Mouse (Mus musculus) adrenal gland, postnatal 14 days (tissue): ENCODE data around the gene Cnih3. TPM values are rescaled to one million over a fixed set of nuclear protein-coding genes. Genes with fewer than 3 reads are reported as not detected.

Source experiments
- DNase-seq: peaks from one replicate; pipeline ENCODE4 v3.0.0; 2021; ENCODE audit warnings: mixed read lengths
- total RNA-seq: library from RNA; stranded (reverse); gene quantifications from 2 replicates; pipeline ENCODE4 v1.2.3, GENCODE M21; 2021

Gene Cnih3
- total RNA-seq, 1 experiment from 2014 or later, result not detected

DNA sequence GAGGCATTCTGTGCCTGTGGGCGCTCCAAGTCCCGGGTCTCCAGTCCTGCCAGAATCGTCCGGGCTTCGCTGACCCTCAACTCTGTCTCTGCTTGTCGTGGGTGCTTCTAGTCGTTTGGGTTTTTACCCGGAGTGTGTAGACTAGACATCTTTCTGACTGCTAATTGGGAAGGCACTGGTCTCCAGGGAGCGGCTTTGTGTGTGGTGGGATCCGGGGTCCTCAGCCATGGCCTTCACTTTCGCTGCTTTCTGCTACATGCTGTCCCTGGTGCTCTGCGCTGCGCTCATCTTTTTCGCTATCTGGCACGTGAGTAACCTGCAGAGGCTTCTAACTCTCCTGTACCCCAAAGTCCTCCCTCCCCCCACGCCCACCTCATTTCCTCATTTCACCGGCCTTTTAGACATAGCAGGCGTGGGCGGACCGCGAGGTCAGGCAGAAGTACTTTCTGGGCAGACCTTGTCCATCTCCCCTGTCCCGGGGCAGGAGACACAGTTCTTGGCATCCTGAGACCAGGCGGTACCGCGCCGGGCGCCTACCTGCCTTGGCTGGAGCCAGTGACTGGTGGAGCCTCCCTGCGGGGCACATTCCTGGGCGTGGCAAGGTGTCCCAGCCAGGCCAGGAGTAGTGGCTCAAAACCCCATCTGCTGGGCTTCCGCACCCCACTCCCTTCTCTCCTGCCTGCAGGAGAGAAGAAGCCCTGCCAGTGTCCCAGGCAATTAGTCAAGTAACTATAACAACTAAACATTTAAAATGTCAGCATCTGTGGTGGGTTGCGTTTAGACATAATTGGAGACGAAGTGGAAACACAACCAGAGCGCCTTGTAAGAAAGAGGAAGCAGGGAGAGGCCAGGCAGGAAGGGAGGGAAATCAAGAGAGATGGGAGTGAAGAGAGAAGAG lies 1.0 kb downstream of the Cnih3 start:
- peak; percentile 23 for DNase-seq

DNA sequence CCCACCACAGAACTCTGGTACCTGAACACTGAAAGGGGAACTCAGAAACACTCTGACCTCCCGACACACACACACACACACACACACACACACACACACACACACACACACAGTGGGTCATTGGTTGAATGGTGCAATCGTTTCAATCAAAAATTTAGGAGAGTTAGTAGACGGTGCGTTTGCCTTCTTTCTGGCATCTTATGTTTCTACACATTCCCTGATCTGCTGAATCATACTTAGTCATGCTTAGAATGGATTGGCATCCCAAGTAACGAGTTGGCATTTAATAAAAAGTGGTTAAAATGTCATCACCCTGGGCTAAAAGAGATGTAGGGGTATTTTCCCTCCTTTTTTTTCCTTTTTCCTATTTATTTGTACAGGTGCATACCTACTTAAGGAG lies 3.3 kb downstream of the Cnih3 start:
- DNase-seq, result no peak

DNA sequence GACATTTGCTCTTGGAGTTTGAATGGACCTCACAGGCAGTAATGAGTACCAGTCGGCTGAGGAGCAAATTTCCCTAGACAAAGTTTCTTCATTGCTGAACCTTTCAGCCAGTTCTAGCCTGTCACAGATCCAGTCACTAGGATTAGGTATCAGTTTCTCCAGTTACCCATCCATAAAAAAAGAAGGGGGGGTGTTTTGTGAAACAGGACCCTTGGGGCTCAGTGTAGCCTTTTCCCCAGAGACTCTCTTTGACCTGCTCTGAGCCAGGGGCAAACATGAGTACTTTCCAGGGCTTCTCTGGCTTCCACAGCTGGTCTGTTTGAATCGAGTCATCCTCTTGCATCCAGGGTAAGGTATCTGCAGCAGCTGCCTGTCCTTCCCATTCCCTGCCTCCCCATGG lies 5.4 kb downstream of the Cnih3 start:
- no peak for DNase-seq

DNA sequence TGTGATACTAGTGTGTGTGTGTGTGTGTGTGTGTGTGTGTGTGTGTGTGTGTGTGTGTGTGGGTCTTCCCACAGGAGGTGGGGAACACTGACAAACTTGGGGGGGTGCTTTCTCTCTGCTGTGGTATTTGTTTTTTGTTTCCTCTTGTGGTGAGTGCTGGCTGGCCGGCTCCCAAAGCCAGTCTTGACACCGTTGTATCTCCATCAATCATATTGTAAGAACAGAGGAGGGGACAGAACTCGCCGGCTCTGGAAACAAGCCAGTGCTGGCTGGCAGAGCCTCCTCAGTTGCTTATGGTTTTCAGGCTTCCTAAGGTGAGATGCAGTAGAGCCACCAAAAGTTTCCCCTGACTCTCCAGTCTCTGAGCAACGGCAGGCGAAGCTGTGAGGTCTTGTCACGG lies 6.1 kb downstream of the Cnih3 start:
- DNase-seq, result peak; percentile 26

DNA sequence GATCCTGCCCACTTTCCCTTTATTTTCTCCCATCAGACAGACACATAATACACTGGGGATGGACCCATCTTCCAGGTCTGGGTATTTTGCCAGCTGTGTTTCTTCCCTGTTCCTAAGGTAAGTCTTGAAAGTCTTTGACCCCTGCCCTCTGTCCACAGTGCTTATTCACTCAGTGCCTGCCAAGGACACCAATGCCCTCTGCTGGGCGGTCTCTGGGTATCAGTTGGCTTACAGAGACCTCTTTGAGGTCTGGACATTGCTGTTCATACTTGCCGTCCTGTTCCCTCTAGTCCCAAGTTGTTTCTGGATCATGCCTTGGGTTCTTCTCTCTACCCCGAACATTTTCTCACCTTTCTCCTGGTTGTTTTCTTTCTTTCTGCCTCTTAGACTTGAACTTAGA lies 8.3 kb downstream of the Cnih3 start:
- DNase-seq, result no peak

DNA sequence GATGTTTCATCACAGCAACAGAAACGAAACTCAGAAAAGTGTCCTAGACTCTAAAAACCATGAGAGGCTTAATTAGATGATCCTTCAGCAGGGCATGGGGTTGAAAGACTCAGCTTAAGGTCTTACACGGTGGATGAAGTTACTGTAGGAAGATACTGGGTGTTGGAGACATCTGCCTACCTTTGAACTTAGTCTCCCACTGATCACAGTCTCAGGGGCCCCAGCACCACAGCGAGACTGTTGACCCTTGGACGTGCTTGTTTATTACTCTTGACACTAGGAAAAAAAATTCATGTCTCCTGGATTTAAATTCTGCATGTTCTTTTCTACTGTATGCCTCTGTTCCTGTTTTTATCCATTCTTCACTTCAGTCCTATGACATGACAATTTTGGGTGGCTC lies 11.6 kb downstream of the Cnih3 start:
- DNase-seq, result no peak

DNA sequence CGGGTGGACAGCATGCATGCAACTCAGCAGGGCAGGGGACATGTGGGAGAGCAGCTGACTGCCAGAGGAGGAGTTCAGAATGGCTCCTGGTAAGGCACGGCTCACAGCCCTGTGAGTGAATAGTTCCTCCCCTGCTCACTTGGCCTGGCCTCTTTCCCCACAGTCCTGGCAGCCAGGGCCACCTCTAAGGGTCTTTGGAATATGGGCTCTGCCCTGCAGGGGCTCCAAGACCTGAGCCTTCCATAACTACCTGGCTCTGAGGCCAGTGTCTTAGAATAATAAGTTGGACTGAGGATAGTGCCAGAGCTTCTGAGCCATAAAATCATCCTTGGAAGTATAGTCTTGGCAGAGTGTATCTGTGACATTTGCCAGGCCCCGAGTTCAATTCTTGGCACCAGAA lies 12.9 kb downstream of the Cnih3 start:
- DNase-seq, result no peak

DNA sequence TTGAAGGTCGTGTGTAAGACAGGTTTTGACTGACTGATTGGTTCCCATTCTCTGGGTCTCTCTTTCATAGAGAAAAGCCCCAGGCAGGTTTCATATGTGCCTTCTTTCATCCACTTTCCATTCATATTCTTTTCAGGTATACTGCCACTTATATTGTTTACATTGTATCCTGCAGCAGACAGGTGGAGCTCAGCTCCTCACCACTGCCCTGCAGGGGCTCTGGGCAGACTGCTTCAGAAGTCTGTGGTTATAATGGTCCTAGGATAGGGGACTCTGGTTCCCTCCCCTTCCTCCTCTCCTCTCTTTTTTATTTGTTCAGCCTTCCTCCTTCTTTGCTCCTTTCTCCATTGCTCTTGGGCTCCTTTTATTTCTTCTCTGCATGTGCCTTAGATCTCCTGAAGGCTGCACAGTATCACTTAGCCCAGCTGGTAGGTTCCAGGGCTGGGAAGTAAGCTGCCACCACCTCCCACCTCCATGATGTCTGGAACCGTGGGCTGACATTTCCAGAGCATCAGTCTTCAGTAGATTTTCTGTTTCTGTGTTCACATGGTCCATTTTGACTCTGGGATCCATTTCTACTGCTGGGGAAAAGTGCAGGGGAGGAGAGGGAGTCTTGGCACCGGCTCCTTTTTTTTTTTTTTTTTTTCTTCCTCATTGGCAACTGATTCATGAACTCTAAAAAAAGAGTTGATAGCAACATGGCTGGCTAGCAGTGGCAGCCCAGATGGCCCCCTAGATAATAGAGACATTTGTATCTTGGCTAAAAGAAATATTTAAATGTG lies 16.6 kb downstream of the Cnih3 start:
- no peak for DNase-seq

DNA sequence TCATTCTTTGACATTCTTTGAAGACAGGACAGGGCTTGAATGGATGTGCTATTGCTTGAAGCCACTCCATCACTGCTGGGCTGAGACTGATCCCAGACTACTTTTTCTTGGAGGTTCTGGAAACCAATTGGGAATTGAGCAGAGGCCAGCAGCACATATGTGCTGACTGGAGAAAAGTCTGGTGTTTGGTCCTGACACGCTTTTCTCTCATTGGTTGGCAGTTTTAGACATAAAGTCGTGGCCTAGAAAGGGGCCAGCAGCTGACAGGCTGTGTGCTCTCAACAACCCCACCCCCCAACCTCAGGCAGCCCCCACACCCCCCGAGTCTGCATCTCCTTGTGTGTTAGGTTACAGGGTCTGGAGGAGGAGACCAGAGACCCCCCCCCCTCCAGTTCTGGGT lies 17.9 kb downstream of the Cnih3 start:
- no peak for DNase-seq

DNA sequence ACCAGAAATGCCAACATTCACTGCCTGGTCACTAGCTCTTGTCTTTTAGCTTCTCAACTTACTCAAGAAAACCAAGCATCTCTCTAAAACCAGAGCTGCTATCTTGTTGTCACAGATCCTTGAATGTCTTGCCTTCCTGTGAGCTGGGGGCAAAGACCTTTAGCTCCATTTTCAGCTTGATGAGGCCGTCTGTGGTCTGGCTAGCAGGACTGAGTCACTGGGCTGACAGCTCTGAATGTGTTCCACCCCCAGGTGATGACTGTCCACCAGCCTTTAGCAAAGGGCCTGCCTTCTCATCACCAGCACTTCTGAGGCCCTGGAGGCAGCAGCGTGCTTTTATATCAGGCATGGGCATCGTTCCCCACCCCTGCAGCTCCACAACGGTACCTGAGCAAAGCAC lies 18.8 kb downstream of the Cnih3 start:
- no peak for DNase-seq

DNA sequence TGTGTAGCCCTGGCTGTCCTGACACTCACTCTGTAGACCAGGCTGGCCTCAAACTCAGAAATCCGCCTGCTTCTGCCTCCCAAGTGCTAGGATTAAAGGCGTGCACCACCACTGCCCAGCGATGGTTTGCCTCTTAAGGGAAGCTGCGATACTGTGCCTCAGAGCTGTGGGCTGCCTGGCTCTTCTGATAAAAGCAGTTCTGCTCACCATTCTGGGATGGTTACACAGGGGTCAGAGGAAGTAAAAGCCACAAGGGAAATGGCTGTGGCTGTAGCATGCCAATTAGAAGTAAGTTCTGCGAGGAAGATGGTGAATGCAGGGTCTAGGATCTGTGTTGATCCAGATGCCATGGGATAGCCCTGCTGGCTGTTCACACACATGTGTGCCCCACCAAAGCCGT lies 19.9 kb downstream of the Cnih3 start:
- DNase-seq, result no peak

DNA sequence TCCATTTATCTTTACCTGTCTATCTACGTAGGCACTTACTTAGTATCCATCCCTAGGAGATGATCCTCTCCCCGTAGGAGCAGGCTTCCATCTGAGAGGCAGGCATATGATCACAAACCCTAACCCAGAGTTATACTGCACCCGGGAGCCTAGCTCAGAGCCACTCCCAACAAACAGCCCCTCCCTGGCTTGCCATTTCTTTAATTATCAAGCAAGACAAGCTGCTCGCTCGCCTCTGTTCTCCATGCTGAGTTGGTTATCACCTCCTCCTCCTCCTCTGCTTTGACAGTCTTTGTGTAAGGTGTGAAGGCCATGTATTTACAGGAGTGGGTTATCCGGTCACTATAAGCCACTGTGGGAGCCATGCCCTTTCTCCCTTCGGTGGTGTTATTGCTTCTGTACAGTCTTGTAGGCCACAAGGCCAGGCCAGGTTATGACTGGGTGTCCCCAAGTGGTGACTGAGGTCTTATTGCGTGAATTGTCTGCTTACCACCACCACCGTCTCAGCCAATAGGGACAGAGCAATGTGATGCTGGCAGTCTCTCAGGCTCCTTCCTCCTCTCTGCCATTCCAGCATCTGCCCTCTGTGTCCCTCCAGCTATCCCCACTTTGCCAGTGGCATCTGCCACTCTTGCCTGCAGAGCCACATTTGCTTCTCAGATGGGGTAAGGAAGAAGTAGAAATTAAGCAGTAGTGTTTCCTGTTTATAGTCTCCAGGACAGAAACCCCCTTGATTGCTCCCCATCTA lies 22.4 kb downstream of the Cnih3 start:
- DNase-seq, result no peak

DNA sequence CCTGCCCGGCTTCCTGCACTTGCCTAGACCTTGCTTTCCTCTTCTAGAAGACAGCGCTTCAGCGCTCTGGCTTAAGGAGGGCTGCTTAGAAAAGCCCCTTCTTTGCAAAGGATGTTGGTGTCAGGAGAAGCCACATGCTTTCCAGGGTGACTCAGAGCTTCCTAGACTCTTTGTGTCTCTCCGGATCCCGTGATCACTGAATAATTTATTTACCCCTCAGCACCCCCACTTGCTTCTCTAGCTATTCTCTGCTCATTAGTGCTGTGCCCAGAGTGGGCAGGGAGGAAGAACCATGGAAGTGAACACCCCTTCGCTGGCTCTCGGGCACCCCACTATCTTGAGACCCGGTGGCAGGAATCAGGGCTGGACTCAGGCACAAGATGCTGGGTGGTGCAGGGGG lies 24.0 kb downstream of the Cnih3 start:
- no peak for DNase-seq

DNA sequence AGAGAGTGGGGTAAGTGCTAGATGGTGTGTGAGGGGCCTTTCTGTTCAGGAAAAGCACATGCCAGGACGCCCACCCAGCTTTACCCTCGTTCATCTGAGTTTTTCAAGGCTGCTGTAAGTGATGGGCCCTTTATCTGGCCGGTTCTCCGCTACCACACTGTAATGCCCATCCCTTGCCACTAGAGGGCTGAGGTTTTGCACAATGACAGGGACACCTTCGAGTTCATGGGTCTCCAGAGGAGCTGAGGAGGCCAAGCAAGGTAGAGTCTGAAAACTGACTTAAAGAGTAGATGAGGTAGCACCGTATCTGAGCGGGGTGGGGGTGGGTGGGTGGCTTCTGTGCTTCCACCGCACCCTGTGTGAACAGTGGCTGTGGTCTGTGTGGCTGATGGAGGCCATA lies 27.2 kb downstream of the Cnih3 start:
- DNase-seq, result peak; percentile 69

DNA sequence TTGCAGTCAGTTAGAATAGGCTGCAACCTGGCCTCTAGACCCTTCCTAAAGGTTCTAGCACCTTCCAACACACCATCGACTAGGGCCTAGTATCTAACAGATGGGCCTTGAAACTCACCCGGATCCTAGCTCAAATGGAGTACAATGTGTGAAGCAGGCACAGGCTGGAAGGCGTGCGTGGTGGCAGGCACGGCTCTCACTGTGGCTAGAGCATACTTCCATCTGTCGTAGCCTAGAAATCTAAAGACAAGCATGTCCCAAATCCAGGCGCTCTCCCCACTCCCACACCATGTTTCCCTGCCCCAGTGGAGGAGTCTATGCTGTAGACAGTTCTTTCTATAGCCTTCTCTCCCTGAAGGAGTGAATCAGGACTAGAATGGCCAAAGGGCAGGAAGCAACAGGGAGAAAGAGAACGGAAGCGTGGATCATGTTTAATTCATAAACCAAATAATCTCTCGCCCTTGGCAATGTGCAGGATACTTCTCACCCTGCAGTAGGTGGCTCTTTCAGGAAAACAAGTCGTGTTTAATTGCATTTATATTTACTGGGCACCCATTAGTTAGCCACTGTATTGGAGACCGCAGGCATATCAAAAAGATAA lies 29.1 kb downstream of the Cnih3 start:
- no peak for DNase-seq

DNA sequence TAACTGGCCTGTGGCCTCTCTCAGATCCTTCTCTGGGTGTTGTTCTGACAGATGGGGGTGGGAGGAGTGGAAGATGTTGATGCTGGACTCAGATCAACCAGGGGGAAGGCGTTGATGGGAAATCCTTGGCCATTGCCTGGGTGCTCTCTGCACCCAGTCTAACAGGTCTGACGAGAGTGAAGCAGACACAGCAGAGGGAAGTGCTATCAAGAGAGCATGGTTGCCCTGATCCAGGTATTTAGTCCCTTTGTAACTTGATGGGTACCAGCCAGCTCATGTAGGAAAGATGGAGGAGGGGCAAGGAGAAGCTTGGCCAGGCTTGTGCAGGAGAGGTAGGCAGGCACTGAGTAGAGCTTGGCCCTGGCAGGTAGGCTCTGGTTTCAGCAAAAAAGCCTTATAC lies 36.8 kb downstream of the Cnih3 start:
- DNase-seq, result no peak

DNA sequence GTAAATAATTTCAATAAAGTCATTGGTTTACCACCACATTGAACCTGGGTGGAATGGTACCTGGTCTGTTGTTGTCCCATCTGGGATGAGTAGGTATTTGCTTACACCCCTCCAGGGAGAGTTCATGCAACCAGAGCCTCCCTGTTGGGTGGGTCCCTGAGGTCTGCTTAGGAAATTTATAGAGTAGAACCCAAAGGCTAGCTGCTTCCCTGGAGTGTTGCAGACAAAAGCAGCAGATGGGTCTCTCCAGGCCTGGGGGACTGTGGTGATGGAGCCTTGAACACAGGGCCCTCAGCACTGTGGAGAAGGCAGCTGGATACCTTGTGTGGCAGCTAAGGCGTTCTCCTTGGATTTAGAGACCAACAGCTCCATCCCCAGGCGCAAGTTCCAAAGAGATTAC lies 40.1 kb downstream of the Cnih3 start:
- DNase-seq, result no peak

DNA sequence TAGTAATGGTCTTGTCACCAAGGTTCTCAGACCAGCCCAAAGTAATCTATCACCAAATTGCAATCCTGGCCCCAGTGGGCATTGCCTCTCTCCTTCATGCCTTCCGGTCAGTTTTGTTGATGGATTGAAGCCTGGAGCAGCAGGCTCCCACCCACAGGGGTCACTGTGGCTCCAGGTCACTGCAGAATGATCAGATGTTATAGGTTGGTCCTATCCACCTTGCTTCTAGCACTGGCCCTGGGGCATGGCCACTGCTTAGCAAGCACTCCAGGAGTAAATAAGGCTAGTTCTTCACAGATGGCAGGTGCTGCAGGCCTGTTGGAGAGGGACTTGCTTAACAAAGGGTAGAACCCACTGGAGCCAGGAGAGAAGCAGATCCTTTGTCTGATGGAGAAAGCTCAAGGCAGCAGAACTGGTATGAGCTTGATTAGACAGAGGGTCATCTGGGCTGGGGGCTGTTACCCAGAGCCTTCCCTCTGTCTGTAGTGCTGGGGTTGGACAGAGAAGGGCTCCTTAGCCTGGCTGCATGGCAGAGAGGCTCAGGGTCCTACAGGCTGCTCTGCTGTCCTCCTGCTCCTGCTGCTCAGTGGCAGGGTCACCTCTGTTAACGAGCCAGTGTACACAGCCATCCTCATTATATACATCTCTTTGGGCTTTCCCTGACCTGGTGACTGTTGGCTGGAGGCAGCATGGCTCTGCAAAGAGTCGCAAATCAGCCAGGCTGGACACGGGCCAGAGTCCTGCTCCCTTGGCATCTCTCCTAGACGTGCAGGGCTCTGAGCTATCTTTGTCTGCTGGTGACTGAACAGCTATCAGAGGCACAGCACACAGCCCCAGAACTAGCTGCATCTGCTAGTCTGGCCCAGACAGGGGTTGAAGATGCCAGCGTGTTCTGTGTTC lies 41.1 kb downstream of the Cnih3 start:
- peak; percentile 93 for DNase-seq

DNA sequence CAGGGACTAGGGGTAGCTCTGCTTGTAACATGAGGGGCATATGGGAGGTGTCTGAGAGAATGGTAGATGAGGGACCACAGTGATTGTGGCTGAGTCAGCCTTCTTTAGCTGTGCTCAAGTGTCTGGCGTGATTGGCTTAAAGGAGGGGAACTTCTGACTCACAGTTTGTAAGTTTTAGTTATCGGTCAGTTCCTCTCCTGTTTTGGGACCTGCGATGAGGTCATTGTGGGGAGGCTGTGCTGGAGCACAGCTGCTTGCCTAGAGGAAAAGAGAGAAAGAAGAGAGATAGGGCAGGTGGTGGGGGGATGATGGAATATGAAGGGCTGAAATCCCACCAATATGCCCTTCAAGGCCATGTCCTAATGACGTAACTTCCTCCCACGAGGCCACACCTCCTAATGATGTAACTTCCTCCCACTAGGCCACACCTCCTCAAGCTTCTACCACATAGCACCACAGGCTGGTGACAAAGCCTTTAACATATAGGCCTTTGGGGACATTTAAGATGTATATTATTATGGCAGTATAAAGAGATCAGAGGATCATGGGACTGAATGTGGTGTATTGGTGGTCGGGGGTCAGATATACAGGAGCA lies 42.9 kb downstream of the Cnih3 start:
- no peak for DNase-seq

DNA sequence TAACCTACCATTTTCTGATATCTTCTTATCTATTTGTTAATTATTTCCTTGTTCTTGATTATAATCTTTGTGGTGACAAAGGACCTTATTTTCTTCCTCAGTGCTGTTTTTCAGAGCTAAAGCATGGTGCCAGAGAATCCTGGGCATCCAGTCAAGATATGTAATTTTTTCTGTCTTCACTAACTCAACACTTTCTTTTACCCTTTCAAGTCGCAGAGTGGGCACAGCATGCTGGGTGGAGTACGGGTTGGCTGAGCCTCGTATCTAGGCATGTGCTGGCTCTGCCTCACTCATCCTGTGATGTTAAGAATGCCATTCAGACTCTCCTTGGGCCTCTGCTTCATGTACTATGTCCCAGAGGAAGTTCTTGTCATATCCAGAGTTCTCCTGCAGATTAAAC lies 46.8 kb downstream of the Cnih3 start:
- no peak for DNase-seq

DNA sequence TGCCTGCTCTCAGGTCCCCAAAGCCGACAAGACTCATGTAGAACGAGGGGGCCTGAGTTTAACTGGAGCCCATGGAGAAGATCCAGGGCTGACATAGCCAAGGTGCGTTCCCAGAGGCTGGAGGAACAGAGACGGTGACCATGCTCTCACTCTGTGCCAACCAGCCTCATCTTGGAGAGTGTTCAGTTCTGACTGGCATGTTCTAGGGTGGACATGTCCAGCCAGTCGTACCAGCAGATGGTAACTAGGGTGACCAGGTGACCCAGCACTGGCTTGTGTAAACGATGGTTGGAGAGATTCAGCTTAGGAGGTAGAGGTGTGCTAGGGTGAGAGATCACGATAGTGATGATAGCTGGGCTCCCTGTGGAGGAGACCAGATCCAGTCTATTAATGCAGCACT lies 50.6 kb downstream of the Cnih3 start:
- DNase-seq, result no peak
